Mouse (Mus musculus) hindbrain, embryonic 11.5 days (tissue): Measurements from ENCODE around the gene Rrp12. TPM values are rescaled to one million over a fixed set of nuclear protein-coding genes. Genes with fewer than 3 reads are reported as not detected.
A peak's percentile ranks its signal among the peaks of the same experiment; 100 is the strongest.

Experiments
- ATAC-seq: fragments of 200-750 bp; cut with Nextera tagmentation; 2 replicates; pipeline ENCODE4 v1.8.0; 2017; ENCODE audit warnings: mild to moderate bottlenecking, moderate TSS enrichment, moderate library complexity; ENCODE audit not compliant: low FRiP score
- DNase-seq: peaks from one replicate; pipeline ENCODE4 v3.0.0-alpha.2; 2015; ENCODE audit warnings: low spot score
- H3K27ac ChIP-seq: fragments of 300-500 bp; sonication (generic); 2 replicates; pipeline ENCODE4 v1.5.1; 2014; ENCODE audit warnings: mild to moderate bottlenecking, low read depth, low read length
- H3K27me3 ChIP-seq: fragments of 300-500 bp; sonication (generic); 2 replicates; pipeline ENCODE4 v1.6.1; 2014; ENCODE audit warnings: mild to moderate bottlenecking, low read length, moderate library complexity, mixed read lengths; ENCODE audit not compliant: control insufficient read depth, insufficient read depth
- H3K36me3 ChIP-seq: fragments of 300-500 bp; sonication (generic); 2 replicates; pipeline ENCODE4 v1.6.1; 2014; ENCODE audit warnings: mild to moderate bottlenecking, low read length, moderate library complexity, mixed read lengths; ENCODE audit not compliant: control insufficient read depth, insufficient read depth
- H3K4me1 ChIP-seq: fragments of 300-500 bp; sonication (generic); replicated peaks from 2 replicates; pipeline ENCODE4 v1.6.1; 2014; ENCODE audit warnings: low read length, mixed read lengths; ENCODE audit not compliant: control insufficient read depth, insufficient read depth
- H3K4me2 ChIP-seq: fragments of 300-500 bp; sonication (generic); replicated peaks from 2 replicates; pipeline ENCODE4 v1.6.1; 2014; ENCODE audit warnings: mild to moderate bottlenecking, low read depth, low read length
- H3K4me3 ChIP-seq: fragments of 300-500 bp; sonication (generic); 2 replicates; pipeline ENCODE4 v1.5.1; 2014; ENCODE audit warnings: low read depth, low read length
- H3K9ac ChIP-seq: fragments of 300-500 bp; sonication (generic); 2 replicates; pipeline ENCODE4 v1.6.1; 2014; ENCODE audit warnings: low read depth, low read length
- H3K9me3 ChIP-seq: fragments of 300-500 bp; sonication (generic); 2 replicates; pipeline ENCODE4 v1.6.1; 2016; ENCODE audit warnings: low read length; ENCODE audit not compliant: control insufficient read depth
- WGBS: fragments of 180-500 bp; shearing (Covaris S2); extraction: QIAGEN DNeasy Blood & Tissue Kit; methylation state at CpG from one replicate; pipeline ENCODE4 v1.1.7; 2014; 5-methylcytosine and 5-hydroxymethylcytosine counted together
- polyA plus RNA-seq: library from polyadenylated mRNA; unstranded; fragments of >200 nt; fragmentation: Nextera tagmentation; extraction: Ambion mirVana; gene quantifications from 2 replicates; pipeline ENCODE4 v1.2.1, GENCODE M21; 2014

The Rrp12 gene
- polyA plus RNA-seq, 1 experiment from 2014 or later: 11.5 TPM

- WGBS: under 1% methylated on average over 45 of the region's 64 CpGs
- Histone ChIP-seq H3K4me3 (peak overlapping the region; percentile 74), H3K4me2 (peak overlapping the region; percentile 98), H3K36me3 (no peaks in the 10 kb centered on the region), H3K9ac (peak overlapping the region; percentile 80), H3K27me3 (no peaks in the 10 kb centered on the region), H3K9me3 (no peaks in the 10 kb centered on the region), H3K4me1 (peaks cover 5% of the 10 kb centered on the region; the same call in 1 of the 2 replicates), H3K27ac (peak overlapping the region; percentile 88)
- ATAC-seq (peak; percentile 8), DNase-seq (peak; percentile 70)
Observed at GRCm38 (mm10) chr19:41847091-41847581, 48.8 kb downstream of the Rrp12 start.

GRCm38 (mm10) chr19:41846366-41847090, 49.4 kb downstream of the Rrp12 start:
- Histone ChIP-seq H3K4me2 (peak overlapping the region; percentile 98), H3K9ac (peak overlapping the region; percentile 80), H3K9me3 (no peaks in the 10 kb centered on the region), H3K27ac (no peak overlapping the region; the same call in 1 of the 2 replicates), H3K4me3 (peak overlapping the region; percentile 74), H3K27me3 (no peaks in the 10 kb centered on the region), H3K36me3 (no peaks in the 10 kb centered on the region), H3K4me1 (peaks cover 5% of the 10 kb centered on the region; the same call in 1 of the 2 replicates)
- 14% methylated on average over 21 of the region's 21 CpGs for WGBS
- no peak for ATAC-seq
- DNase-seq: peak; percentile 41

DNA sequence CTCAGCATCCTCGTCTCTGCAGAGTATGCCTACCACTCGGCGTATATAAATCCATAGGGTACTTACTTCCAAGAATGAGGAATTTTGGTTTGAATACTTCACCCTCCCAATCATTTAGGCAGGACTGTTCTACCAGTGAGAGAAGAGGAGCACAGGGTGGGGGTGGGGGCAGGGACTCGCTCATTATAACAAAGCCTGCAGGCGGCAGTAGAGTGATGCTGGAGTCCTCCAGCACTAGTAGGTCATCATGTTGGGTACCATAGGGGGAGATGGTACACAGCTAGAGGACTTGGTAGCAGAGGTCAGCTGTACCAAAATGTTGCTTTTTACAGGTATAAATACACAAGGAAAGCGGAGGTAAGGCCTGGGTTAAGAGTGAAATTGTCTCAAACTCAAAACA, 51.6 kb downstream of the Rrp12 start:
- Histone ChIP-seq H3K27ac (no peak overlapping the region), H3K4me3 (no peak overlapping the region), H3K27me3 (no peaks in the 10 kb centered on the region), H3K4me2 (no peak overlapping the region), H3K36me3 (no peaks in the 10 kb centered on the region), H3K9ac (no peak overlapping the region), H3K4me1 (no peaks in the 10 kb centered on the region), H3K9me3 (no peaks in the 10 kb centered on the region)
- DNase-seq (no peak), ATAC-seq (no peak)
- 84% methylated on average over 6 of the region's 6 CpGs for WGBS

- WGBS: 88% methylated on average over 4 of the region's 4 CpGs
- Histone ChIP-seq H3K27ac (no peak overlapping the region), H3K4me2 (no peak overlapping the region), H3K9me3 (no peaks in the 10 kb centered on the region), H3K36me3 (no peaks in the 10 kb centered on the region), H3K4me3 (no peak overlapping the region), H3K9ac (no peak overlapping the region), H3K27me3 (no peaks in the 10 kb centered on the region), H3K4me1 (no peaks in the 10 kb centered on the region)
- ATAC-seq (no peak), DNase-seq (no peak)
Observed at GRCm38 (mm10) chr19:41842706-41843105, 53.3 kb downstream of the Rrp12 start.

DNA sequence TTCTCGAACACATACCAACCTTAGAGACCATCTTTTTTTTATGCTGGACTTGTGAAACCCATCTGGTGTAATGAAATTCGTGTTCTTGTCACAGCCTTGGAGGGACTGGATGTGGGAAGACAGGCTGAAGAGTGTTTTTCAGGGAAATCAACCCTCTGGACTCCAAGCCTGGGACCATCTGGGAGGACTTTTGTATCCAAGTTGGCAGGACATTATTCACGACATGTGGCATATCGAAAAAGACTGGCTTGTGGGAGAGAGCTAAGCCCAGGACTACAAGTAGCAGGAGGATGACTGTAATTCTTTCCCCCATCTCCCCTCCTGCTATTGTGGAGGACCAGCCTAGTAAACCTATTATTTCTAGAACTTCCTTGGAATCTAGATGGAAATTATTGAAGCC, 53.8 kb downstream of the Rrp12 start:
- no peak overlapping the region for H3K27ac ChIP-seq
- no peaks in the 10 kb centered on the region for H3K4me1 ChIP-seq
- no peaks in the 10 kb centered on the region for H3K9me3 ChIP-seq
- no peak for DNase-seq
- no peak for ATAC-seq
- H3K4me3 ChIP-seq: no peak overlapping the region
- no peaks in the 10 kb centered on the region for H3K36me3 ChIP-seq
- H3K9ac ChIP-seq: no peak overlapping the region
- H3K27me3 ChIP-seq: no peaks in the 10 kb centered on the region
- H3K4me2 ChIP-seq: no peak overlapping the region
- WGBS: 89% methylated on average over 4 of the region's 4 CpGs

DNA sequence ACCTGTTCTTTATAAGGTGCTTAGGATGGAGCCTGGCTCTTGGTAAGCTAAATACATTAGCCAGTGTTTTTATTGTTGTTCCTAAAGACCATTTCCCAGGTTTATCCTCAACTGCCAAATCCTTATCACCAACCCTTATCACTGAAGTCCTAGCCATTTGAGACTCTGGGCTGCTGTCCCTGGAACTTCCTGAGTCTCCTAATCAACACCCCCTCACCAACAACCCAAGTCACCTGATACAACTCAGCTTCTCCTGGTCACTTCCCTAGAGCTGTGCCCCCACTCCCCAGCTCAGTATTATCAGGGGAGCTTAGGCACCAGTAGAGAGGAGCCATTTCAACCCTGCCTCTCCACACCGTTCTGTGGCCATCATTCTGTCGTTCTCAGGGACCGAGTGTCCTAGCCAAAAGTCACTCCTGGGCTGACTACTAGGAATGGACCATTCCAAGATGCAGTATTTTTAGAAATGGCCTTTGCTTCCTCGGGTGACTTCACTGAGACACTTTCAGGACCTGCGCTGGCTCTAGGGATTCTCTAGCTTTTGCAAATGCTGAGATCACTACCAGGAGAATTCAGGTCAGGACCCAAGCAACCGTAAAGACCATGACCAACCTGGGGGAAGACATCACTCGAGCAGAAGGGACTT, 54.7 kb downstream of the Rrp12 start:
- Histone ChIP-seq H3K4me3 (no peak overlapping the region), H3K27me3 (no peaks in the 10 kb centered on the region), H3K27ac (no peak overlapping the region), H3K36me3 (no peaks in the 10 kb centered on the region), H3K9ac (no peak overlapping the region), H3K9me3 (no peaks in the 10 kb centered on the region), H3K4me2 (no peak overlapping the region), H3K4me1 (no peaks in the 10 kb centered on the region)
- WGBS: 83% methylated on average over 7 of the region's 7 CpGs
- ATAC-seq: no peak
- DNase-seq: no peak

- H3K4me2 ChIP-seq: no peak overlapping the region
- WGBS: 89% methylated on average over 3 of the region's 3 CpGs
- H3K9me3 ChIP-seq: no peaks in the 10 kb centered on the region
- DNase-seq (no peak), ATAC-seq (no peak)
- H3K4me3 ChIP-seq: no peak overlapping the region
- H3K4me1 ChIP-seq: no peaks in the 10 kb centered on the region
- no peak overlapping the region for H3K9ac ChIP-seq
- no peaks in the 10 kb centered on the region for H3K36me3 ChIP-seq
- no peak overlapping the region for H3K27ac ChIP-seq
- H3K27me3 ChIP-seq: no peaks in the 10 kb centered on the region
Observed at GRCm38 (mm10) chr19:41839685-41840084, 56.3 kb downstream of the Rrp12 start.

GRCm38 (mm10) chr19:41838808-41839207, 57.2 kb downstream of the Rrp12 start:
- DNase-seq (no peak), ATAC-seq (no peak)
- H3K4me1 ChIP-seq: no peaks in the 10 kb centered on the region
- no peaks in the 10 kb centered on the region for H3K27me3 ChIP-seq
- H3K4me3 ChIP-seq: no peak overlapping the region
- H3K9ac ChIP-seq: no peak overlapping the region
- H3K4me2 ChIP-seq: no peak overlapping the region
- no peak overlapping the region for H3K27ac ChIP-seq
- H3K9me3 ChIP-seq: no peaks in the 10 kb centered on the region
- no peaks in the 10 kb centered on the region for H3K36me3 ChIP-seq
- 82% methylated on average over 6 of the region's 6 CpGs for WGBS

DNA sequence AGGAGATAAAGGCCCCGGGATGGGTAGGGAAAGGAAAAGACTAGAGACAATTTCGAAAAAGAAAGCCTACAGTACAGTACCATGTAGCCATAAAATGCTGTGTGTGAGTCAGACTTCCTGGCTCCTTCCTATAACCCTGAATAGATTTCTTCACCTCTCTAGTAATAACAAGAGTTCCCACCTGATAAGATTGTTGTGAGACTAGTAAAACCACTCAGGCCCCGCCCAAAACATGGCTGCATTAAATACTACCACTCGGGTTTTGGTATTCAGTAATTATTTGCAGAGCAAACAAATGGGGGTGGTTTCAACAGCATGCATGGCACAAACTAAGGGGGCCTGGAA, 58.1 kb downstream of the Rrp12 start:
- no peak overlapping the region for H3K4me3 ChIP-seq
- no peak for ATAC-seq
- H3K9me3 ChIP-seq: no peaks in the 10 kb centered on the region
- no peak overlapping the region for H3K4me2 ChIP-seq
- H3K27me3 ChIP-seq: no peaks in the 10 kb centered on the region
- WGBS: 78% methylated on average over 4 of the region's 4 CpGs
- no peak overlapping the region for H3K9ac ChIP-seq
- H3K27ac ChIP-seq: no peak overlapping the region
- no peaks in the 10 kb centered on the region for H3K4me1 ChIP-seq
- H3K36me3 ChIP-seq: no peaks in the 10 kb centered on the region
- DNase-seq: no peak
